Mouse (Mus musculus) kidney, postnatal 36 days (tissue): ENCODE results near the gene Bod1l.

ENCODE experiments used
- DNase-seq, 2 experiments: peaks; one replicate each; pipeline ENCODE4 v3.0.0; 2021 to 2022; ENCODE audit warnings: mixed read lengths in 2 of 2

Bod1l gene

GRCm38 (mm10) chr5:41758671-41759639 lies 85.2 kb downstream of the Bod1l start:
- no peak for DNase-seq

DNA sequence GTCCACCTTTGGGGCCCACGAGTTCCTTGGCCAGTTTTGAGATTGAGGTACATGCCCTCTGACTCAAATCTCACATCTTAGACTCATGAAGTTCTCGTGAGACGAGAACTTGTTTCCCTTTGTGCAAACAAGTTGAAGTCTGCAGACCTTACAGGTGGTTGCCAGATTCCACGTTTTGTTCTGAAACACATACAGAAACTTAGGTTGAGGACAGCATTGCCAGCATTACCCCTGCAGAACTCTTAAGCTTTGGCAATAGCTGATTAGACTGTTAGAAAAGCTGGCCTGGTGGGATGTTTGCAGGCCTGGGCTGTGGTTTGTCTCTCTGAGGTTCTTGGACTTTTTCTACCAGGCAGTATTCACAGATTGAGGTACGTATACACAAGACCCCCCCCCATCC lies 86.8 kb downstream of the Bod1l start:
- no peak for DNase-seq

DNA sequence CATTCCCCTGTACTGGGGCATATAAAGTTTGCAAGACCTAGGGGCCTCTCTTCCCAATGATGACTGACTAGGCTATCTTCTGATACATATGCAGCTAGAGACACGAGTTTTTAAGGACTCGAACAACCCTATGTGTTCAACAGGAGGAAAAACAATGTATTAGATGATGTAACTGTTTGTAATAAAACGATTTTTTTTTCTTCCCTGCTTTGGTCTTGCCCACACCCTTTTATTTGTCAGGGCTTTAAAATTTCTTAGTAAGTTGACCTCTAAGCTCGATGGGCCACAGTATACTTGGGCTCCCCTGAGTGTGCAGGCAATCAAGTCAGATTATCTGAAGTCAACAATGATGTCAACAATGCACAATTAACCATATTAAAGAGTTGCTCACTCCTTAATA lies 87.7 kb downstream of the Bod1l start:
- no peak for DNase-seq

DNA sequence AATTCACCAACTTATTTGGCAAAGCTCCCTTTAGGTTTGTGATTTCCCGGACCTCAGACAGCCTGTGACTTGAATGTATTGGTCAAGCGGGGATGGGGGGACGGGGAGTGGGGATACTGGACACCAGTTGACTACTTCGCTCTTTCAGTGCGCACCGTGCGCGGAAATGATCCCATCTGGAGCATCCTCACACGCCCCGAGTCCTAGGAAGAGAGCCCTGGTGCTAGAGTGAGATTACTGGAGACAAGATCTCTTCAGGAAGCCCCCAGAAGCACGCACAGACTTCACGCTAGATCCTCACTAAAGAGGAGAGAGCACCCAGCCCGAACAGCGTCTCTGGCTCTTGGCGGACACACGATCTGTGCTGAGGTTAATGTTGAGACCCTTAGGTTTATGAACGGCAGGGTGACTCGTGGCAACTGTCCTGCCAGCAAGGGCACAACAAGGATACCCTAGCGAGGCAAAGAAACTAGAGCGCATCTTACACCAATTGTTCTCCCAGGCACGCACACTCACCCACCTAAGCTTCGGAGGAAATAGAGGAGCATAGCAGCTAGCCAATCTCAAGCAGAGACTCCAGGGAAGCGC lies 88.6 kb downstream of the Bod1l start:
- DNase-seq: no peak

GRCm38 (mm10) chr5:41754836-41755235 lies 89.3 kb downstream of the Bod1l start:
- no peak for DNase-seq

DNA sequence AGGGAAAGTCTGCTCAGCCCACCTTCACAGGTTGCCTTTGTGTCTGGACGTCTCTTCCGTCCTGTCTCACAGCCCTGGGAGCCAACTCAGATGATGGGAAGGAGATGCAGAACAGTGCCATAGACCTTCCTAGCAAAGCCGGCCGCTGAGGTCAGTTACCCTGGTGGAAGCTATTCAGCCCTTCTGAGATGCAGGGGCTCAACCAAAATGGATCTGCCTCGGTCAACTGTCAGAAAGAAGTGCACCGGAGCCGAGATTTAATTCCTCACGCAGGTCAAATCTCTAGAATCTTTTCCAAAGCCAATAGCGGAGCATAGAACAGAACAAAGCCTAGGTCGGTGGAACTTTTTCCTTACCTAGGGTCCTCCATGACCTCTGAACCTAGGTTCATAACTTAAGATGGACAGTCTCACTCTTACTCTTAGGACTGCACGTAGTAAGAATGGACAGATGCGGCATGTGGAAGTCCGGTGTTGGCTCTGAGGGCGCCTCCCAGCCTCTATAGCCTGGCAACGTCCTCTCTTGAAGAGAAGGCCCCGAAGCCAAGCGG lies 89.8 kb downstream of the Bod1l start:
- no peak for DNase-seq

DNA sequence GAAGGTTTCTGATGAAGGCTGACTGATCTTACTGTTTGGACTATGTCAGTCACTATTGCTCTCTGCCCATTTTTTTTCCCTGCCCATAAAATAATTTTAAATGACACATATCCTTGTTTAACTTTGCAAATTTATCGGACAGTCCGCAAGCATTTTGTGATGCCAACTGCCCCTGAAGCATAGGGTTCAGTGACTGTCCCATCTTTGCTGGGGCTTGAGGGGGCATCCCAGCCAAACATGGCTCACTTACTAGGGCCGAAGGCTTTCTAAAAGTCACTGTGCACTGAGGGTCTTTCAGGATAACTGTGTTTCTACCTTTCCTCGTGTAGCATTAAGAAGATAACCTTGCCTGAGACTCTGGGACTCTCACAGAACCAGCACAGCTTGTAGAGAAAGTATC lies 91.4 kb downstream of the Bod1l start:
- DNase-seq: no peak

- DNase-seq: no peak
Measured at GRCm38 (mm10) chr5:41744898-41745780, 99.0 kb downstream of the Bod1l start.

GRCm38 (mm10) chr5:41744234-41744633 lies 99.9 kb downstream of the Bod1l start:
- DNase-seq: no peak

DNA sequence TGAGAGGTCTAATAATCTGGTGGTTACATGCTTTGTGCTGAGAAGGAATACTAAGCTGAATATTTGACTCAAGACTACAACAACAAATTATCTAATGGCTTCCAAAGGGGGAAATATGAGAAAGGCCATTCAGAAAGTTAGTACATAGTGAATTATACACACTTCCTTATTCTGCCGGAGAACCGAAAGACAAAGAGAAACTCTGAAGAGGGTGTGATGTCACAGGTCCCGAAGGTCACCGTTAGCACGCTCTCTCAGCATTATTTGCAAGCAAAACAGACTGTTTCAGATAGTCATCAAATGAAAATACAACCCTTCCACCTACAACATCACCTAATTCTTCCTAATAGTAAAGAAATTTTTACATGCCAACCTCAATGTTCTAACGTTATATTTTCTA lies 105.3 kb downstream of the Bod1l start:
- no peak for DNase-seq
